Mouse (Mus musculus) midbrain, embryonic 13.5 days (tissue): ENCODE measurements at regions not wholly inside any gene's neighbourhood (a gene's known extent, or its start where the extent isn't known, plus 50 kb on each side); places are given as distances from the start of the nearest gene placed in this dataset.

Source experiments
- ATAC-seq: fragments of 200-750 bp; cut with Nextera tagmentation; 2 replicates; pipeline ENCODE4 v1.8.0; 2017; ENCODE audit warnings: mild to moderate bottlenecking, moderate TSS enrichment, moderate library complexity
- H3K27ac ChIP-seq: fragments of 300-500 bp; sonication (generic); 2 replicates; pipeline ENCODE4 v1.5.1; 2015; ENCODE audit warnings: inconsistent platforms, mild to moderate bottlenecking, moderate library complexity
- H3K27me3 ChIP-seq: fragments of 300-500 bp; sonication (generic); 2 replicates; pipeline ENCODE4 v1.6.1; 2015; ENCODE audit warnings: mild to moderate bottlenecking, inconsistent platforms
- H3K36me3 ChIP-seq: fragments of 300-500 bp; sonication (generic); 2 replicates; pipeline ENCODE4 v1.6.1; 2015; ENCODE audit warnings: mild to moderate bottlenecking, inconsistent platforms
- H3K4me1 ChIP-seq: fragments of 300-500 bp; sonication (generic); replicated peaks from 2 replicates; pipeline ENCODE4 v1.6.1; 2015; ENCODE audit warnings: inconsistent platforms
- H3K4me2 ChIP-seq: fragments of 300-500 bp; sonication (generic); replicated peaks from 2 replicates; pipeline ENCODE4 v1.6.1; 2015; ENCODE audit warnings: moderate library complexity, mild to moderate bottlenecking, inconsistent platforms
- H3K4me3 ChIP-seq: fragments of 300-500 bp; sonication (generic); replicated peaks from 2 replicates; pipeline ENCODE4 v1.5.1; 2015; ENCODE audit warnings: mild to moderate bottlenecking, inconsistent platforms
- H3K9ac ChIP-seq: fragments of 300-500 bp; sonication (generic); replicated peaks from 2 replicates; pipeline ENCODE4 v1.6.1; 2015; ENCODE audit warnings: mild to moderate bottlenecking, inconsistent platforms
- H3K9me3 ChIP-seq: fragments of 300-500 bp; sonication (generic); 2 replicates; pipeline ENCODE4 v1.6.1; 2016; ENCODE audit warnings: mild to moderate bottlenecking, inconsistent platforms
- WGBS: fragments of 180-500 bp; shearing (Covaris S2); methylation state at CpG from one replicate; pipeline ENCODE4 v1.1.7; 2015; 5-methylcytosine and 5-hydroxymethylcytosine counted together

DNA sequence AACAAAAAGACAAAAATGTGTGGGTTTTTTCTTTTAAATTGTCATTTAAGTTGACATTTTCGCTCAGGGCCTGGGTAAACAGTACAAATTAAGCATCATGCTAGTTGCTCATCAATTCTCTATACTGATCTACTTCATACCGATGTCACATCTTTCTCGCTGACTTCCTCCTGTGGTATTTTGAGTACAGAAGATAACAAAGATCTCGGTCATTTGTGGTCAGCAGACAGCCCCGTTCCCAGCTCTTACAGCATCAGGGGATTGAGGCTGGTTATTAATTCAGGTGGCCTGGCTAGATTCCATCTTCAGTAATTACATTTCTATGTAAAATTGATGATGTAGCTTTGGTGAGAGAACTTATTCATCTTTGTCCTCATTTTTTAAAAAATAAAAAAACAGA lies 483.6 kb upstream of the Gm11114 start:
- Histone ChIP-seq H3K4me1 (no peaks in the 10 kb centered on the region), H3K9ac (no peak overlapping the region), H3K9me3 (no peaks in the 10 kb centered on the region), H3K36me3 (no peaks in the 10 kb centered on the region), H3K27ac (no peak overlapping the region), H3K4me3 (no peak overlapping the region), H3K27me3 (no peaks in the 10 kb centered on the region), H3K4me2 (no peak overlapping the region)
- 89% methylated on average over 5 of the region's 5 CpGs for WGBS
- ATAC-seq, result no peak

GRCm38 (mm10) chr9:84830639-84831038 lies 481.9 kb upstream of the Gm11114 start:
- ATAC-seq, result peak; percentile 62; the same call in 1 of the 2 replicates
- Histone ChIP-seq H3K4me2 (no peak overlapping the region), H3K27me3 (no peaks in the 10 kb centered on the region), H3K36me3 (no peaks in the 10 kb centered on the region), H3K4me3 (no peak overlapping the region), H3K9me3 (no peaks in the 10 kb centered on the region), H3K27ac (no peak overlapping the region), H3K9ac (no peak overlapping the region), H3K4me1 (no peaks in the 10 kb centered on the region)
- WGBS, result 53% methylated on average over 2 of the region's 2 CpGs

GRCm38 (mm10) chr9:84837498-84837897 lies 475.1 kb upstream of the Gm11114 start:
- 0 out of 2 replicates have a peak, but pooled peaks have one; percentile 50 for ATAC-seq
- Histone ChIP-seq H3K4me3 (no peak overlapping the region), H3K4me2 (no peak overlapping the region), H3K9me3 (no peaks in the 10 kb centered on the region), H3K27me3 (no peaks in the 10 kb centered on the region), H3K4me1 (no peaks in the 10 kb centered on the region), H3K36me3 (no peaks in the 10 kb centered on the region), H3K9ac (no peak overlapping the region), H3K27ac (no peak overlapping the region)
- 76% methylated on average over 1 of the region's 1 CpGs for WGBS

GRCm38 (mm10) chr9:84844021-84844420 lies 468.6 kb upstream of the Gm11114 start:
- Histone ChIP-seq H3K9ac (no peak overlapping the region), H3K4me3 (no peak overlapping the region), H3K9me3 (no peaks in the 10 kb centered on the region), H3K27me3 (no peaks in the 10 kb centered on the region), H3K36me3 (no peaks in the 10 kb centered on the region), H3K4me1 (no peaks in the 10 kb centered on the region), H3K27ac (no peak overlapping the region), H3K4me2 (no peak overlapping the region)
- no peak for ATAC-seq

DNA sequence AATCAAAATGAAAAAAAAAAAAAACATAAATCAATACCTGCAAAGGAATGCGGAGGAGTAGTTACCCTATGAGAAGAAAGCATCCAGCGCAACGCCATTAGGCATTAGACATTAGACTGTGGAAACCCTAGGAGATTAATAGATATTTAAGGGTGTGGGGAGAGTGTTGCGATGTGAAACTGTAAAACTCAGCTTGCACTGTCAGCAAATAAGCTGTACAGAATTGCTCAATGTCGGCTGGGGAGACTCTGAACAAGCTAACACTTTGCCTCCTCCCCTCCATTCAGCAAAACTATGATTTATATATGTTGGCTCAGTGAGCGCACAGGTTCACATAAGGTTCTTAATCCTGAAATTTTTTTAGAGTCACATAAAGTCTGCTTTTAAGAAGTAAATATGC lies 451.0 kb upstream of the Gm11114 start:
- Histone ChIP-seq H3K9ac (no peak overlapping the region), H3K4me1 (no peaks in the 10 kb centered on the region), H3K27ac (no peak overlapping the region), H3K4me2 (no peak overlapping the region), H3K27me3 (no peaks in the 10 kb centered on the region), H3K36me3 (no peaks in the 10 kb centered on the region), H3K9me3 (no peaks in the 10 kb centered on the region), H3K4me3 (no peak overlapping the region)
- ATAC-seq, result no peak
- 87% methylated on average over 6 of the region's 6 CpGs for WGBS

DNA sequence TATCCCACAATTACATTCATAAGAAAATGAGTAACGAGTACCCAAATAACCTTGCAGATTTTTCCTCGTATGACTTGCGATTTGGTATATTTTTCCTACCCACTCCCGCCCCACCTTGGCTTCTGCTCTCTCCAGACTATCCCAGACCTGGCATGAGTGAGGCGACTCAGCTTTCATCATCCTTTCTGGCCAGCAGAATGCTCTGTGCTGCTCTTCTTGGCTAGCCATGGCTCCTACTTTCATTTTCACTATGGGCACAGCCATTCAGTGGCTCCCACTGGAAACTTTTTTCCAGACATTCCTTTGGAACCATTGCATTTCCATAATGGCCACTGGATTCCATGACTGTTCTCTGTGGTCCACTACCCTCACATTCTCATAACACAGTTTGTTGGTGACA lies 449.1 kb upstream of the Gm11114 start:
- Histone ChIP-seq H3K27me3 (no peaks in the 10 kb centered on the region), H3K9ac (no peak overlapping the region), H3K9me3 (no peaks in the 10 kb centered on the region), H3K27ac (no peak overlapping the region), H3K4me2 (no peak overlapping the region), H3K36me3 (no peaks in the 10 kb centered on the region), H3K4me3 (no peak overlapping the region), H3K4me1 (no peaks in the 10 kb centered on the region)
- no peak for ATAC-seq
- 87% methylated on average over 5 of the region's 5 CpGs for WGBS

- Histone ChIP-seq H3K27ac (no peak overlapping the region), H3K9me3 (no peaks in the 10 kb centered on the region), H3K27me3 (no peaks in the 10 kb centered on the region), H3K36me3 (no peaks in the 10 kb centered on the region), H3K4me1 (no peaks in the 10 kb centered on the region), H3K4me2 (no peak overlapping the region), H3K4me3 (no peak overlapping the region), H3K9ac (no peak overlapping the region)
- 84% methylated on average over 2 of the region's 2 CpGs for WGBS
- ATAC-seq, result no peak
Measured at GRCm38 (mm10) chr9:84894148-84894547, 418.4 kb upstream of the Gm11114 start.

GRCm38 (mm10) chr9:84896073-84896472 lies 416.5 kb upstream of the Gm11114 start:
- WGBS, result 37% methylated on average over 2 of the region's 2 CpGs
- H3K36me3 ChIP-seq, result no peaks in the 10 kb centered on the region
- ATAC-seq, result no peak
- H3K4me2 ChIP-seq, result no peak overlapping the region
- no peak overlapping the region for H3K27ac ChIP-seq
- H3K9ac ChIP-seq, result no peak overlapping the region
- H3K4me1 ChIP-seq, result no peaks in the 10 kb centered on the region
- H3K9me3 ChIP-seq, result no peaks in the 10 kb centered on the region
- no peak overlapping the region for H3K4me3 ChIP-seq
- no peaks in the 10 kb centered on the region for H3K27me3 ChIP-seq

DNA sequence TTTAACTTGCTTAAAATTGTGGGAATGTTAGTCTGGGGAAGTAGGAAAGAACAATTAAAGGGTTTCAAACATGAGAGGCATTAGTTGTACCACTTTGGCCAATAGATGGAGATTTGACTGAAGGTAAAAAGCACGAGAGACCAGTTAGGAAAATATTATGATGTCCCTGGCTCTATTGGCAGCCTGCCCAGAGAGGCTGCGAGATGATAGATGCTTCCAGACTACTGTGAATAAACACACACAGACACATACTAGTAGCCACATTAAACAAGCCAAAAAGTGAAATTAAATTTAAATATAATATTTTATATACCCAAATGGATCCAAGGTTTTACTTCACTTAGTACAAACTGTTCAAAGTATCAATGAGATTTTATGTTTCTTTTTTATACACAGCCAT lies 411.9 kb upstream of the Gm11114 start:
- no peaks in the 10 kb centered on the region for H3K36me3 ChIP-seq
- H3K4me1 ChIP-seq, result no peaks in the 10 kb centered on the region
- H3K9ac ChIP-seq, result no peak overlapping the region
- H3K27me3 ChIP-seq, result no peaks in the 10 kb centered on the region
- no peak overlapping the region for H3K4me2 ChIP-seq
- H3K27ac ChIP-seq, result no peak overlapping the region
- whole genome bisulfite sequencing, result 60% methylated on average over 2 of the region's 2 CpGs
- no peaks in the 10 kb centered on the region for H3K9me3 ChIP-seq
- H3K4me3 ChIP-seq, result no peak overlapping the region
- no peak for ATAC-seq

- no peak for ATAC-seq
- no peaks in the 10 kb centered on the region for H3K4me1 ChIP-seq
- no peaks in the 10 kb centered on the region for H3K9me3 ChIP-seq
- no peaks in the 10 kb centered on the region for H3K36me3 ChIP-seq
- H3K4me2 ChIP-seq, result no peak overlapping the region
- no peaks in the 10 kb centered on the region for H3K27me3 ChIP-seq
- H3K4me3 ChIP-seq, result no peak overlapping the region
- H3K9ac ChIP-seq, result no peak overlapping the region
- WGBS, result 81% methylated on average over 3 of the region's 3 CpGs
- H3K27ac ChIP-seq, result no peak overlapping the region
Measured at GRCm38 (mm10) chr9:84906244-84906643, 406.3 kb upstream of the Gm11114 start.

GRCm38 (mm10) chr9:84913321-84913720 lies 399.3 kb upstream of the Gm11114 start:
- WGBS, result 100% methylated on average over 1 of the region's 1 CpGs
- Histone ChIP-seq H3K36me3 (no peaks in the 10 kb centered on the region), H3K27me3 (no peaks in the 10 kb centered on the region), H3K9me3 (no peaks in the 10 kb centered on the region), H3K4me3 (no peak overlapping the region), H3K4me2 (no peak overlapping the region), H3K27ac (no peak overlapping the region), H3K4me1 (no peaks in the 10 kb centered on the region), H3K9ac (no peak overlapping the region)
- no peak for ATAC-seq

DNA sequence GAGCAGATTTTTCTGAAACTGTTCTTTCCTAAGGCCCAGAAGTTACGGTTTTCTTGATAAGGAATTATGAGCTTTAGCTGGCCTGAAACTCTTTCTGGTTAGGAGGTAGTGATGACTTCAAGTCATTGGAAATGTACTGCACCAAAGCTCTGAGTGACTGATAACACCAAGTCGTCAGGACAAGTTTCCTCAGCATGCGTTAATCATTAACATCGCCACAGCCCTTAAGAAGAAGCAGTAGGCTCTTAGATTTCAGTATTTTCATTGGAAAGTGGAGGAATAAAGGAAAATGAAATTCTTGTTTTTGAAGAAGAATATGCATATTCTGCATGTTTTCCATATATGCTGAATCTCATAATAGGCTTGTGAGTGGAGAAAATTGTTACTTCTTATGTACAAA lies 390.3 kb upstream of the Gm11114 start:
- no peak overlapping the region for H3K4me3 ChIP-seq
- no peaks in the 10 kb centered on the region for H3K9me3 ChIP-seq
- H3K4me1 ChIP-seq, result no peaks in the 10 kb centered on the region
- no peak overlapping the region for H3K9ac ChIP-seq
- H3K27me3 ChIP-seq, result no peaks in the 10 kb centered on the region
- H3K27ac ChIP-seq, result no peak overlapping the region
- H3K36me3 ChIP-seq, result no peaks in the 10 kb centered on the region
- WGBS, result 89% methylated on average over 4 of the region's 4 CpGs
- ATAC-seq, result no peak
- H3K4me2 ChIP-seq, result no peak overlapping the region

DNA sequence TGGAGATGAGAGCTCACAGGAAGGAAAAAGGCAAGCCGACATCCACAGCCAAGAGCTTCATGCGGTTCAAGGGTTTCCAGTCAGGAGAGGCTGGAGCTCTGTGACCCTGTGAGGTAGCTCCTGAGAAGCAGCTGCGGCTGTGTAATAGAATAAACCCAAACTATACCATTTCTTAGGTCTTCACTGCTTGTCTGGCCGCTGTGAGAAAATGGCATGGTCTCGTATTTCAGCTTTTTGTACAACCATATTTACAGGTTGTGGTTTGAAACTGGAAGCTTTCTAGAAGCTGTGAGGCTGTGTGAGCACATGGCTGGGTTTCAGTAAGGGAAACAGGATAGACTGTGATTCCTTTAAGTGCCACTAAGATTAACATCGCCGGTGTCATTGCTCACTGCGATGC lies 388.6 kb upstream of the Gm11114 start:
- Histone ChIP-seq H3K4me3 (no peak overlapping the region), H3K9ac (no peak overlapping the region), H3K27ac (no peak overlapping the region), H3K4me2 (no peak overlapping the region), H3K27me3 (no peaks in the 10 kb centered on the region), H3K9me3 (no peaks in the 10 kb centered on the region), H3K4me1 (no peaks in the 10 kb centered on the region), H3K36me3 (no peaks in the 10 kb centered on the region)
- no peak for ATAC-seq
- 89% methylated on average over 8 of the region's 8 CpGs for WGBS
